Mouse (Mus musculus) retina, postnatal 7 days (tissue): ENCODE measurements around the gene Cyp4f16.
"Not testable (repeated sequence)": the region's sequence is repeated elsewhere in the genome, so short reads cannot be mapped to it uniquely, and the experiment has no call there.

Experiments
- DNase-seq: peaks from one replicate; pipeline ENCODE4 v3.0.0-alpha.2; 2012; ENCODE audit warnings: low read depth, low spot score

Cyp4f16 gene

DNA sequence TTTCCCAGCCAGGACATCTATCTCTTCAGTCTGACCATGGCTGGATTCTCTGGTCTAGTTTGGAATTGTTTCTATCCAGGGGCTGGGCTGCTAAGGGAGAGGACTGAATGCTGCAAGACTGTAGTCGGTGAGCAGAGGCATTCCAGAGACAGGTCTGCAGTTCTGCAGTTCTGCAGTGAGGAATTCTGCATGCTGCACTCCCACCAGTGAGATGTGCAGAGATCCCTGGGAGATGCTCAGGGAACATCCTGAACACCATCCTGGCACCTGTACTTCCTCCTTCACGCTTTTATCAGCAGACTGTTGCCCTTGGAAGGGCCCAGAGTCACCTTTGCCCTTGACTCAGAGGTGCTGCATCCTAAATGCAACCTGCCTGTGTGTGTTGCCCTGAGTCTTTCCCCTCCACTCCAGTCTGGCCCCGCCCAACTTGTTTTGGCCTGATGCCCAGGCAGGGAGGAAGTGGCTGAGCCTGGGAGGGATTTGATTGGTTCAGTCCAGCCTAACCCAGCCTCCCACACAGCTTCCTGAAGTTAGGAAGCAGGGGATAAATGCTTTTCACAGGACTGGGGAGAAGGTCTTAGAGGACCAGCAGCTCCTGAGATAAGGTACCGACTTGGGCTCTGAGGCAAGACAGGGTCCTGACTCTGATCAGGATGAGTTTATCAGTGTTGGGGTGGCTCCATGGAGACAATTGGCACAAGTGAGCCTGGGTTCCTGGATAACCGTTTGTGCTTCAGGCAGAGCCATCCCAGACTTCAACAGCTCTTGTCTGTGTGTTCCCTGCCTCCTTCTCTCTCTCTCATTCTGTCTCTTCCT is at the start of gene Cyp4f16:
TSS of gene Cyp4f16 (plus strand) at position 508 of the 816 bp plus-strand sequence.
- peak; percentile 80 for DNase-seq

DNA sequence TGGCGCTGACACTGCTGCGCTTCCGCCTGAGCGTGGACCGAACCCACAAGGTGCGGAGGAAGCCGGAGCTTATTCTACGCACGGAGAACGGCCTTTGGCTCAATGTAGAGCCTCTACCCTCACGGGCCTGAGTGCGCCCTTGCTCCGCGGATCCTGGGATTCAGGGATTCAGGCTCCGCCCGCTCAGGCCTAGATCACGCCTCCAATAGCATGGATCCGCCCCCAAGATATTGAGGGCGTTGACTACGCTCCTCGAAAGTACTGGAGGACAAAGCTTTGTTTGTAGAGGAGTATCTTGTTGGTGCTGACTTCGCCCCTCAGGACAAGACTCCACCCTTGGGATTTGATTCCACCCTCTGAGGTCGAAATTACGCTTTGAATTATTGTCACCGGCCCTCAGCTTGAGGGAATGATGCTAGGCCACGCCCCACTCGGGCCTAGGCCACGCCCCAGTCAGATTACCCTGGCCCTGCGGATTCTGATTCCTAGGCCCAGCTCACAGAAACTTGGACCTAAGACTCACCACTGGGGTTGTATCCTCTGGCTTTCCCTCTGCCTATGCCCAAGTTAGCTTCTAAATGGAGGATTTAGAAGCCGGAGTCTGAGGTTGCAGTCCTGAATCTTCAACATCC is 43.9 kb upstream of the Cyp4f16 start:
- DNase-seq: no peak

DNA sequence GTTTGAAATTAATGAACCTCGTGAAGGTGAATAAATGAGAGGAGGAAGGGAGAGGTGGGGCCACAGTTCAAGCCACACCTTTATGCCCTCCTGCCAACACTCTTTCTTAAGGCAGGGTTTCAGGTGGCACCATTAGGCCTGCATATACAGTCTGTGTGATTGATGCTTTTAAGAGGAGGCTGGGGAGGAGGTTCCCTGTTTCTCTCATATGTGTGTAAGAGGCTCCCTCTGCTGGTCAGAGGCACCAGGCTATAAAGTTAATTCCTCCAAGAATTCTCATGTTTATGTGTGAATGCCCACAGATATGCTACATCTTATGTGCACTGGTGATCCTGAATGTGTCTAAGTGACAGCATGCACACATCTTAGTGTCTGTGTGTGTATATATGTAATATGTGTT is 41.8 kb upstream of the Cyp4f16 start:
- peak; percentile 66 for DNase-seq

DNA sequence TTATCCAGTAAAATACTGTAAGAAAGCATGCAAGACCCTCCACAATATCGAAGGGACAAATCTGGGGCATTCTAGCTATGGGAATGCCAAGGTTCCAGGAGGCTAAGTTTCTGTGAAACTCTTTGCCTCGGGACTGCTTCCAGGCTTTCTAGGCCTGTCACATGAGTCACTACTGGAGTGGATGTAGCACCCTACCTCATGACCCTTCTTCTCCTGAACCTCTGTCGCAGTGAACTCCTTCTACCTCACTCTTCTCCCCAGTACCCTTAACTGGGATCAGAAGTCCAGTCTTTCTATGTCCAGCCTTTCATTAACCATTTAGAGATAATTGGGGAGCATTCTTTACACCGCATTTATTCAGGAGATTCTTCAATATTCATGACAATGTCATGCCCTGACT is 35.8 kb upstream of the Cyp4f16 start:
- DNase-seq: not testable (repeated sequence)

DNA sequence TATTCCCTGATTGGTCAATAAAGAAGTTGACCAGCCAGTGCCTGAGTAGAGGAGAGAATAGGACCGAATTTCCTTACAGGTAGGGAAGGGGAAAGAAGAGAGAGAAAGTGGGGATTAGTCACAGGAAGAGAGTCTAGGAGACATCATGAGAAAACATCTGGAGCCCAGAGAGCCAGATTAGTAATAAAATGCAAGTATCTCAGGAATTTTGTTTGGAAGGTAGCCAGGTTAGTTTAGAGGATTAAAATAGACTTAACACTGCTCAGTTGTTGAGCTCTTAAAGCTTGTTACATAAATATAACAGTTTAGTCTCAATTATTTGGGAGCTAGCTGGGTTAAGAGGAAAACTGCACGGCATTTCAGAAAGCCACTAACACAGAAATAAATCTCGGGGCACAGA is 35.3 kb upstream of the Cyp4f16 start:
- DNase-seq: no peak

DNA sequence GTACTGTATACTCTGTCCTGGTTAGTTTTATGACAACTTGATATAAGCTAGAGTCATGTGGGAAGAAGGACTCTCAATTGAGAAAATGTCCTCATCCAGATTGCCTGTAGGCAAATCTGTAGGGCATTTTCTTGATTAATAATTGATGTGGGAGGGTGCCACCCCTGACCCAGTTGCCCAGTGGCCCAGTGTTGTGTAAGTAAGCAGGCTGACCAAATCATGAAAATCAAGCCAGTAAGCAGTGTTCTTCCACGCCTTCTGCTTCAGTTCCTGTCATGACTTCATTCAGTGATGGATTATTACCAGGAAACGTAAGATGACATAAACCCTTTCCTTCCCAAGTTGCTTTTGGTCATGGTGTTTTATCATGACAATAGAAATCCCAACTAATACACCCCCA is 33.2 kb upstream of the Cyp4f16 start:
- no peak for DNase-seq

DNA sequence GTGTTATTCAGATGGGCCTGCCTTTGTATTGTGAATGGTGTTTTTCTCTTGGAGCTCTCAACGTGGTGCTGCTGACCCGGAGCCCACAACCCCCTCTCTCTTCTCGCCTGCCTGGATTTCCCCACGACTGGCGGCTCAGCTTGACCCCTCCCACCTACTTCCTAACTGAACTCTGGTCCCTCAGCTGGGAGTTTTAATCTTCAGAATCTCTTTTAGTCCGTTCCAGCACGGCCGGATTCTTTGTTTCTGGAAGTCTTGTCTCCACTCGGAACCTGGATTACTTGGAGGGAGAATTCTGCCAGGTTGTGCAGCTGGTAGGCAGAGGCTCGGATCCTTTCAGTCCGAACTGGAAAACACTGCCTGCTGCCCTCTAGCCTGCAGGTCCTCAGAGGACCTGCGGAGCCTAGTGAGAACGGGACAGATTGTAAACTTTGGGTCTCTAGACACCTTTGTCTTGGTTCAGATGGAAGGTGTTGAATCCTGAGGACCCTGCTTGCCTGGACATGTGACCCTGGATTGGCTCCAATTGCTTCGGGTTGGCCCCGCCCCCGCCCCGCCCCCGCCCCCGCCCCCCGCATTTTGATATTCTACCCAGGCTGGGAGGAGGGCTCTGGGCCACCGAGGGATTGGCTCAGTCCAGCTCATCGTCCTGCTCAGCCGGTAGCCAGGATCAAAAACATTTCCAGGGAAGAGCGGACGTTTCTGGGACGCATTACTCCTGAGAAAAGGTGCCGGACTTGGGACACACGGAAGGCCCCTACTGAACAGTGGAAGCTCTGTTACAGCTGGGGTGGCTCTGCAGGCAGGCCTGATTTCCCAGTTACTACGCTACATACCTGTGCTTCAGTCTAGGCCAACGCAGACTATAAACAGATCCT is 30.3 kb upstream of the Cyp4f16 start, which contains the start of gene Cyp4f17:
TSS of gene Cyp4f17 (plus strand) at position 200 of the 878 bp plus-strand sequence.
- no peak for DNase-seq

DNA sequence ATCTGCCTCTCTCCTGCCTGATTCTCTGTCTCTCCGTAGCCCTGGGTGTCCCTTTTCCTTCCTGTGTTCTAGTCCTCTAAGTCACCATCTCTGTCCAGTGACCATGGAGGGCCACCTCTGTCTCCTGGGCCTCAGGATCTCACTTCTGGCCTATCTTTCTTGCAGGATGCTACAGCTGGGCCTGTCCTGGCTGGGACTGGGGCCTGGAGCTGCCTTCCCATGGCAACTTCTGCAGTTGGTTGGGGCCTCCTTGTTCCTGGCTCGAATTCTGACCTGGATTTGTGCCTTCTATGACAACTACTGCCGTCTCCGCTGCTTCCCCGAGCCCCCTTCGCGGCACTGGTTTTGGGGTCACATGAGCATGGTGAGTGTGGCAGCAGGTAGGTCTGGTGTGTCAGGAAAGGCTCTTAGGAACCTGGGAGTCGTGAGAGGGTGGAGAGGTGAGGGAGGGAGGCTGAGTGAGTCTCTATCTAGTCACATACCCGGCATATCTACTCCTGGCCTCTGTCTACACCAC is 29.6 kb upstream of the Cyp4f16 start:
- no peak for DNase-seq

DNA sequence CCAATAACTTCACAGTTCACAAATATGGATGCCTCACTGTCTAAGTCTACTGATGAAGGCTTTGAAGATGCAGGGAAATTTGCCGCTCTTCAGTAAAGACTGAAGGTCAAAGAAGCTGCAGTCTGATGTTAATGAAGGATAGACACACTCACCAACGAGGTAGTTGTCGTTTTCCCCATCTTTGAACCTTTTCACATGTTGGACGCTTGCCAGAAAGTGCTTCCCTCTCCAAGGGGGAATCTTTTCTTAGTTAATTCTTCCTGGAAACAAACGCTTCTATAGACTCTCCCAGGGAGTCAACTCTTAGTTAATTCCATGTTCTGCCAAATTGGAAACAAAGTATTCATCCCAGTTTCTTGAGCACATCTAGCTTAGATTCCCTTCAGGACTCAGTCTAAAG is 20.2 kb upstream of the Cyp4f16 start:
- no peak for DNase-seq

DNA sequence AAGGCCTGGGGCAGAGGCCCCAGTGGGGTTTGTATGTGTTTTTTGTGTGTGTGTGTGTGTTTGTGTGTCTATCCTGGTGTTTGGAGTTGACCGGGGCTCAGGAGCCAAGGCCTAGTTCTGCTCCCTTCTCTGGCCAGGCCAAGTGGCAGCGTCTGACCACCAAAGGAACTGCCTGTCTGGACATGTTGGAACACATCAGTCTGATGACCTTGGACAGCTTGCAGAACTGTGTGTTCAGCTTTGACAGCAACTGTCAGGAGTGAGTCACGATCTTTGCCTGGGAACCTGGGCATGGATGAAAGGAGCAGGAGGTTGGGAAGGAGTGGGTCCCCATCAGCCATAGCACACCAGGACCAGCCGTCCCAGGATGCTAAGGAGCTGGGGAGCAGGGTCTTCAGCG is 14.4 kb upstream of the Cyp4f16 start:
- no peak for DNase-seq

DNA sequence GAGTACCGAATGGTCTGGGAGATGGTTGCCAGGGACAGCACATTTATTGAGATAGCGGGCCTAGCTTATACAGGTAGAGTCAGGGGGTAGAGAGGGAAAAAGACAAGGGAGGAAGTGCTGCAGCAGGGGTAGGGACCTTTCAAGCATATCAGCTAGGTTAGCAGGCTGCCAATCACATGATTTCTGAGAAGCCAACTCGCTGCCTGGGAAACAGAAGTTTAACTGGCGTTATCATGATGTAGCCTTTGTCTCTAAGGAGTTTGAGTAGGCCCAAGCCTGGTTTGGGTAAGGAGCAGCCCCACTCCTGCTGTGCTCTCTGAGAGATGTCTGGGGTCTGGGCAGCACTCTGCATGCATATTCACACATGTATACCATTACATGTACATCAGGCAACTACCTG is 14.0 kb upstream of the Cyp4f16 start:
- DNase-seq: no peak

DNA sequence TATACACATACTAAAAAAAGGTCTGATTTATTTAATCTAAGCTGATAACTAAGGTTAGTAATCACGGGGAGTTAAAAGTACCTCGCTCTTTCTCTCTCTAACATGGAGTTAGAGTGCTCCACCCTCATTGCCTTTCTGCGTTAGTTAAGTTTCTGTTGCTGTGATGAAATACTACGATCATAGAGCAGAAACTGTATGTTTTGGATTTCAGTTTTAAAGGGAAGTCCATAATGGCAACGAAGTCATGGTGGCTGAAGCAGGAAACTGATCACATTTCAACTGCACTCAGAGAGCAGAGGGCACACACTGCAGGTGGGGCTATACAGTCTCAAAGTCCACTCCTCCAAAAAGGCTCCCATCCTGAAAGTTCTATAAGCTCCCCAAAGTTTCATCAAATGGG is 13.5 kb upstream of the Cyp4f16 start:
- no peak for DNase-seq

DNA sequence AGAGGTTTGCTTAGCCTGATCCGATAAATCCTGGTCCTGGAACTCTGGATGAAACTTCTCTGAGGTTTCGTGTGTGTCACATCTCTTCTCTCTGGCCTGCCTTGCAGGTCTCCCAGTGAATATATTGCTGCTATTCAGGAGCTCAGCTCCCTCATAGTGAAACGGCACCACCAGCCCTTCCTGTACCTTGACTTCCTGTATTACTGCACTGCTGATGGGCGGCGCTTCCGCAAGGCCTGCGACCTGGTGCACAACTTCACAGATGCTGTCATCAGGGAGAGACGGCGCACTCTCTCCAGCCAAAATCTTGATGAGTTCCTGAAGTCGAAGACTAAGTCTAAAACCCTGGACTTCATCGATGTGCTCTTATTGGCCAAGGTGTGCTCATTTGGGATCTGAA is 12.5 kb upstream of the Cyp4f16 start:
- DNase-seq: no peak

DNA sequence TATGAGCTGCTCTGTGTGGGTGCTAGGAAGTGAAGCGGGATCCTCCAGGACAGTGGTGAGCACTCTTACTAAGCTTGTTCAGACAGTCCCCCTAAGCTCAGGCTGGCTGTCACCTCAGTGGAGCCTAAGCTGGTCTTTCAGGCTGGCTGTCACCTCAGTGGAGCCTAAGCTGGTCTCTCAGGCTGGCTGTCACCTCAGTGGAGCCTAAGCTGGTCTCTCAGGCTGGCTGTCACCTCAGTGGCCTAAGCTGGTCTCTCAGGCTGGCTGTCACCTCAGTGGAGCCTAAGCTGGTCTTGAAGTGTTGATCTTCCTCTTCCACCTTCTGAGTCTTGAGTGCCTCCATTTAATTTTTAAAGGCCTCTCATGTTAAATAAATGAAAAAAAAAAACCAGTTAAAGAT is 10.0 kb upstream of the Cyp4f16 start:
- not testable (repeated sequence) for DNase-seq

DNA sequence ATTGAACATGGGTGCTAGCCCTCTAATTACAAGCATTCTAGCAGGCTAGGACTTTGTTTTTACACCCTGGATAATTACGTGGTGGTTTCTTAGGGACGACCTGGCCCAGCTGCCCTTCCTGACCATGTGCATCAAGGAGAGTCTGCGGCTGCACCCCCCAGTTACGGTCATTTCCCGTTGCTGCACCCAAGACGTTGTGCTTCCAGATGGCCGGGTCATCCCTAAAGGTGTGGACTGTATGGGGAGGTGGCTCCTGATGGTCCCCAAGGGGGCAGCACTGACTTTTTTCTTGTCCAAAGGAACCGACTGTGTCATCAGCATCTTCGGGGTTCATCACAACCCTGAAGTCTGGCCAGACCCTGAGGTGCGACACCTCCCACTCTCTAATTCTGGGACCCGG is 8.6 kb upstream of the Cyp4f16 start:
- DNase-seq: no peak

DNA sequence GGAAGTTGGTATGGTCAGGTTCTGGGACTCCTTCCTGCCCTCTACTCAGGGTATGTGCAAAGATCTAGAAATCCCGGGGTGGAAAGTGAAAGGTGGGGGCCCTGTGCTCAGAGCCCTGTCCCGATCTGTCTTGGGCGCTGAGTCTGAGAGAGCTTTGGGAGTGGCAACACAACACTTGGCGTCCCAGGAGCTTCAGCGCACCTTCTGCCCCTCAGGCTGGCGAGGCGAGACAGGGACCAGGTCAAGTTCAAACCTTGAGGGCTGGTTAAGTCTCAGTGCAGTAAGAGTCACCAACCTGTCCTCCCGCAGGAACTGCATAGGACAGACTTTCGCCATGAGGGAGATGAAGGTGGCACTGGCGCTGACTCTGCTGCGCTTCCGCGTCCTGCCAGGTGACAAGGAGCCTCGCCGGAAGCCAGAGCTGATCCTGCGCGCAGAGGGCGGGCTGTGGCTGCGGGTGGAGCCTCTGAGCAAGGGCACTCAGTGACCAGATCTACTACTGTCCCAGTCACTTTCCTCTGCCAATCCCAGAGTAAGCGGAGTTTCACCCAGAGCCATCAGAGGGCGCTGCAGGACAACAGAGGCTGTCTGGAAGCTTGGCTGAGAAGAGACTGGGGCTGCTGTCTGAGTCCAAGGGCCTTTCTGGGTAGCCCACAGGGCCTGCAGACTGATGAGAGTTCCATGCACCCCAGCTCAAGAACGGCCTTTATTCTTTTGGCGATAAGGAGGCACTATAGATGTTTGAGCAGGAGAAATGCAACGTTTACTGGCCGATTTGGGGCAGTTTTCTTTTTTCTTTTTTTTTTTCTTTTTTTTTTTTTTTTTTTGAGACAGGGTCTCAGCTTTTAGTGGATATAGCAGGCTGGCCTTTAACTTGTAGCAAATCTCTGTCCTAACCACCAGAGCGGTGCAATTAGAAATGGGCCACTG is 7.7 kb upstream of the Cyp4f16 start:
- DNase-seq: peak; percentile 87

DNA sequence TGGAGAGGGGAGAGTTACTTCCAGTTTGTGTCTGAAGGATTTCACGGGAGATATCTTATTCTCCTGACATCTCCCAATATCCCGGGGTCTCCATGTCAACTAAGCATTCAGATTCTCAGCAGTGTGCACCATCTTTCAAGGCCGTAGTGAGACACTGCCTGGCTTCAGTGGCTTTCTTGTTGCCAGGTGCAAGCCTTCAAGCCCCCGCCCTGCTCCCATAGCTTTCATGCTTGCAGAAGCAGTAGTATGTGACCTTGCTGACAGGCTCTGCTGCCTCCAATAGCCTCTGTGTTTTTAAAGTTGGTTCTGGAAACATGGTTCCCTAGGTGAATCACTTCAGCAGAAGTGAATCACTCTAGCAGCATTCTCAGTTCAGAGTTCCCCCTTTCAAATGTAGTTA is 4.0 kb upstream of the Cyp4f16 start:
- DNase-seq: not testable (repeated sequence)

DNA sequence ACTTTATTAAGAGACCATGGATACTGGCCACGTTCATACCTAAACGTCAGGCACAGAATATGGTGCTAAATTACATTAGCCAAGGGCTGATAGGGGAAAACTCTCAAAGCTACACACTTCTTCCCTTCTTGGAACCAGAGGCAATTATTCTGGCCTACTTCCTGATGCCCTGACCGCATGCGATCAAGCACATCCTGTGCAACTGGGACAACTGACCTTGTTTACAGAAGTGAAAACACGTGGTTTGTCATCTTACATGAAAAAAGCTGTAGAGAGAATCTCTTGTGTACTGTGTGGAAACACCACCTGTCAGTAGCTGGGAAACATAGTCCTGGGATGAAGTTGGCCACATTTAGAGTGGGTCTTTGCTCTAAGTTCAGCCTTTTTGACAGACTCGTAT is 2.3 kb upstream of the Cyp4f16 start:
- no peak for DNase-seq

DNA sequence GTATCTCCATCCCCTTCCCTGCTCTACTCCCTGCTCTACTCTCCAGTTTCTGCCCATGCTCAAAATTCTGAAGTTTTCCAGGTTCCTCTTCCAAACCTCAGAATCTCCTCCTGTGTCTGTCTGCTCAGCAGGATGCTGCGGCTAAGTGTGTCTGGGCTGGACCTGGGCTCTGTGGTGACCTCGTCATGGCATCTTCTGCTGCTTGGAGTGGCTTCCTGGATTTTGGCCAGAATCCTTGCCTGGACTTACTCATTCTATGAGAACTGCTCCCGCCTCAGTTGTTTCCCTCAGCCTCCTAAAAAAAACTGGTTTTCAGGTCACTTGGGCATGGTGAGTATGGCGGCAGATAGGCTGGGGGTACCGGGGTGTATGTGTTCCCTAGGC is 501 bp downstream of the Cyp4f16 start:
- DNase-seq: no peak

DNA sequence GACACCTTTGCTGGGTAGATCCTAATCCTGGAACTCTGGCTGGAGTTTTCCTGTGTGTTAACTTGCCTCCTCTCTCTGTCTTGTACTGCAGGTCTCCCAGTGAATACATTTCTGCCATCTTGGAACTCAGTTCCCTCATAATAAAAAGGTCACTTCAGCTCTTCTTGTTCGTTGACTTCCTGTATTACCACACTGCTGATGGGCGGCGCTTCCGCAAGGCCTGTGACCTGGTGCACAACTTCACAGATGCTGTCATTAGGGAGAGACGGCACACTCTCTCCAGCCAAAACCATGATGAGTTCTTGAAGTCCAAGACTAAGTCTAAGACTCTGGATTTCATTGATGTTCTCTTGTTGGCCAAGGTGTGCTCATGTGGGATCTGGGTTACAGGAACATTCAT is 8.4 kb downstream of the Cyp4f16 start:
- not testable (repeated sequence) for DNase-seq

DNA sequence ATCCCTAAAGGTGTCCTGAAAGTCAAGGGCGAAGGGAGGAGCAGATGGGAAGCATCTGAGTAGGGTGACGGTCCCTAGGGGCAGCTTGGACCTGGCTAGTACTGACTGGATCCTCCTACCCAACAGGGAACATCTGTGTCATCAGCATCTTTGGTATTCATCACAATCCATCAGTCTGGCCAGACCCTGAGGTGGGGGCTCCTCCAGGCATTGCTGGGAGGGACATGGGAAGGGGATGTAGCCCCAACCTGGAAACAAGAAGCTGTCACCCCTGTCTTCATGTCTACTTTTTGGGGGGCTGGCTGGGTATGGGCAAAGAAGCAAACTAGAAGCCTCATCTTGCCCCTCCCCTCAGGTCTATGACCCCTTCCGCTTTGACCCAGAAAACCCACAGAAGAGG is 14.0 kb downstream of the Cyp4f16 start:
- DNase-seq: not testable (repeated sequence)
